Mouse (Mus musculus) brain, adult 10 weeks (tissue): ENCODE measurements around the gene Vmn1r220. TPM values are rescaled to one million over a fixed set of nuclear protein-coding genes. Genes with fewer than 3 reads are reported as not detected.

Experiments used
- polyA plus RNA-seq: library from polyadenylated mRNA; stranded (reverse); fragments of 350-450 nt; fragmentation: Illumina TruSeq; extraction: RNeasy Lipid Tissue Mini Kit (QIAGEN cat#74804); gene quantifications from one replicate; pipeline ENCODE4 v1.2.3, GENCODE M21; 2015; ENCODE audit warnings: low read depth, low replicate concordance

Gene Vmn1r220
- polyA plus RNA-seq = not detected

GRCm38 (mm10) chr13:23187875-23188274, at the start of gene Vmn1r220:
Gene Vmn1r220, minus strand, starts transcription at chr13:23187975.

DNA sequence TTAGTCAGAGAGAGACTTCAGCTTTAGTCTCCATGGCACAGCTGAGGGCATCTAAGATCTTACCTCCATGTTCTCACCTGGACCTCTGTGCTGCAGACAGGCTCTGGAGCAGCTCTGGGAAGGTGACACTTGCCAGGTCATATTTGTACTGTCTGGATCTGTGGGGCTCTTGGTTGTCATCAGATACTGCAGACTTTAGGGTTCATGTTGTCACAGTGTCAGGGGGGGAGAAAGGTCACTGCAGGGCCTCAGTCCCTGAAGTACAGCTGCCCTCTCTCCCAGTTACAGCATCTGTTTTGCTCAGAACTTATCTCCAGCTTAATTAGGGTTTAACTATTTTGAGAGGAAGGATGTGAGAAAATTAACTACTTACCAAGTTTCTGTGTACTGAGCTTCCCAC, 48.1 kb upstream of the Vmn1r220 start, which contains the start of gene Vmn1r222:
Vmn1r222 (minus strand) TSS at position 101 of the 400 bp plus-strand sequence.

DNA sequence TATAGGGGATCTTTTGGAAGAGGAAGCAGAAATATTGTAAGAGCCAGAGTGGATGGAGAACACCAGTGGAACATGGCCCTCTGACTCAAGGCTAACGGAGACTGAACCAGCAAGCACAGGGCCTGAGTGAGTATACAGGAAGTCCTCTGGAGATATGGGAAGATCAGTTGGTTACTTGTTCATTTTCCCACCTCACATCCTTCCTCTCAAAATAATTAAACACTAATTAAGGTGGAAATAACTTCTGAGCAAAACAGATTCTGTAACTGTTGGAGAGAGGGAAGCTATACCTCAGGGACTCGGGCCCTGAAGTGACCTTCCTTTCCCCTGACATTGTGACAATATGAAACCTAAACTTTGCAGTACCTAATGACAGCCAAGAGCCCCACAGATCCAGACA, 26.1 kb upstream of the Vmn1r220 start, which contains the start of gene Vmn1r221:
Vmn1r221 (plus strand) TSS at position 301 of the 400 bp plus-strand sequence.

GRCm38 (mm10) chr13:23159012-23159411, 28.8 kb downstream of the Vmn1r220 start, which contains the start of gene Vmn1r219:
Gene Vmn1r219, plus strand, starts transcription at chr13:23159312.

DNA sequence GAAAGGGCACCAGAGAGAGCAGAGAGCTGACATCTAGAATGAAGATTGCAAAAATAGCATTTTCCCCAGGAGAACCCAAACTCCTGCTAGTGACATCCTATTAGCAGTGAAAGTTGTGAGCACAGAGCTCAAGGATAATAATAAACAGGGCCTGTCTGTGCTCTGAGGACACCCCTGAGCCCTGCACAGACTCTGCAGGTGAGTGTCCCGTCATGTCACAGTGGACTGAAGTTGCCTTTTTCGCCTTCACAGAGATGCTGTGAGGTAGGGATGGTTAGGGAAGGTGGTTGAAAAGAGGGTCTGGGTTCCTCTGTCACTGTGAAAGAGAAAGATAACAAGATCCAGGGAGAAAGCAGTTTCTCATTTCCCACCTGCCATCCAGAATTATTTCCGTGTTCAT, 54.7 kb downstream of the Vmn1r220 start, which contains the start of gene Vmn1r218:
Vmn1r218 (plus strand) TSS at position 57 of the 400 bp plus-strand sequence.

Other genes starting within 250 kb of the Vmn1r220 start
- gene Vmn1r213, start 180.3 kb downstream of the Vmn1r220 start, polyA plus RNA-seq = not detected
- not detected for gene Vmn1r214, start 157.6 kb downstream of the Vmn1r220 start, polyA plus RNA-seq
- not detected for gene Vmn1r215, start 120.0 kb downstream of the Vmn1r220 start, polyA plus RNA-seq
- not detected for gene Vmn1r217, start 69.7 kb downstream of the Vmn1r220 start, polyA plus RNA-seq
- gene Vmn1r218, start 54.8 kb downstream of the Vmn1r220 start, polyA plus RNA-seq = not detected
- not detected for gene Vmn1r219, start 28.7 kb downstream of the Vmn1r220 start, polyA plus RNA-seq
- not detected for gene Vmn1r221, start 26.2 kb upstream of the Vmn1r220 start, polyA plus RNA-seq
- gene Vmn1r222, start 48.0 kb upstream of the Vmn1r220 start, polyA plus RNA-seq = not detected
- not detected for gene Vmn1r223, start 59.2 kb upstream of the Vmn1r220 start, polyA plus RNA-seq
- gene Zfp322a, start 181.2 kb upstream of the Vmn1r220 start, polyA plus RNA-seq = 30.7 TPM
- gene Abt1, start 235.9 kb upstream of the Vmn1r220 start, polyA plus RNA-seq = 6.8 TPM